Mouse (Mus musculus) thymus, postnatal 25 days (tissue): ENCODE measurements around the gene Tusc2.

ENCODE experiments used
- DNase-seq: peaks from one replicate; pipeline ENCODE4 v3.0.0; 2022

Gene Tusc2

GRCm38 (mm10) chr9:107563029-107563581 is at the start of gene Tusc2:
Gene Tusc2 (plus strand): TSS chr9:107563255.
- DNase-seq = peak; percentile 93

GRCm38 (mm10) chr9:107514303-107514955 is 48.6 kb upstream of the Tusc2 start:
- peak; percentile 81 for DNase-seq

GRCm38 (mm10) chr9:107520331-107520730 is 42.7 kb upstream of the Tusc2 start:
- no peak for DNase-seq

- peak; percentile 66 for DNase-seq
Observed at GRCm38 (mm10) chr9:107521190-107521589, 41.9 kb upstream of the Tusc2 start.

- peak; percentile 65 for DNase-seq
Observed at GRCm38 (mm10) chr9:107521711-107522399, 41.2 kb upstream of the Tusc2 start.

GRCm38 (mm10) chr9:107522400-107522711 is 40.7 kb upstream of the Tusc2 start:
- DNase-seq = no peak

GRCm38 (mm10) chr9:107526198-107527026 is 36.6 kb upstream of the Tusc2 start:
- peak; percentile 86 for DNase-seq

- peak; percentile 90 for DNase-seq
Observed at GRCm38 (mm10) chr9:107533791-107534407, 29.2 kb upstream of the Tusc2 start, which contains the start of gene Tmem115. Gene Tmem115 (plus strand): TSS chr9:107533945.

- no peak for DNase-seq
Observed at GRCm38 (mm10) chr9:107534408-107535202, 28.4 kb upstream of the Tusc2 start.

GRCm38 (mm10) chr9:107538231-107538630 is 24.8 kb upstream of the Tusc2 start:
- DNase-seq = no peak

- DNase-seq = no peak
Observed at GRCm38 (mm10) chr9:107538711-107539110, 24.3 kb upstream of the Tusc2 start.

GRCm38 (mm10) chr9:107539940-107540339 is 23.1 kb upstream of the Tusc2 start:
- DNase-seq = no peak

- DNase-seq = no peak
Observed at GRCm38 (mm10) chr9:107540420-107540819, 22.6 kb upstream of the Tusc2 start.

- no peak for DNase-seq
Observed at GRCm38 (mm10) chr9:107541005-107541404, 22.1 kb upstream of the Tusc2 start.

- peak; percentile 97 for DNase-seq
Observed at GRCm38 (mm10) chr9:107541474-107542351, 21.3 kb upstream of the Tusc2 start, which contains the start of the genes Cyb561d2 and Nprl2. Gene Cyb561d2 (minus strand): TSS chr9:107542193. Gene Nprl2 (plus strand): TSS chr9:107542226.

GRCm38 (mm10) chr9:107542352-107542686 is 20.7 kb upstream of the Tusc2 start:
- no peak for DNase-seq

- no peak for DNase-seq
Observed at GRCm38 (mm10) chr9:107542721-107543120, 20.3 kb upstream of the Tusc2 start.

- DNase-seq = no peak
Observed at GRCm38 (mm10) chr9:107543299-107543698, 19.8 kb upstream of the Tusc2 start.

- no peak for DNase-seq
Observed at GRCm38 (mm10) chr9:107544196-107544700, 18.8 kb upstream of the Tusc2 start.

- DNase-seq = peak; percentile 2
Observed at GRCm38 (mm10) chr9:107544729-107545128, 18.3 kb upstream of the Tusc2 start.

GRCm38 (mm10) chr9:107545199-107545598 is 17.9 kb upstream of the Tusc2 start:
- DNase-seq = peak; percentile 1
